Mouse (Mus musculus): ENCODE results near the gene Lpcat3. TPM values are rescaled to one million over a fixed set of nuclear protein-coding genes. Genes with fewer than 3 reads are reported as not detected.
A peak's percentile ranks its signal among the peaks of the same experiment; 100 is the strongest.

The Lpcat3 gene
- polyA plus RNA-seq, 1 experiment = 119 TPM

DNA sequence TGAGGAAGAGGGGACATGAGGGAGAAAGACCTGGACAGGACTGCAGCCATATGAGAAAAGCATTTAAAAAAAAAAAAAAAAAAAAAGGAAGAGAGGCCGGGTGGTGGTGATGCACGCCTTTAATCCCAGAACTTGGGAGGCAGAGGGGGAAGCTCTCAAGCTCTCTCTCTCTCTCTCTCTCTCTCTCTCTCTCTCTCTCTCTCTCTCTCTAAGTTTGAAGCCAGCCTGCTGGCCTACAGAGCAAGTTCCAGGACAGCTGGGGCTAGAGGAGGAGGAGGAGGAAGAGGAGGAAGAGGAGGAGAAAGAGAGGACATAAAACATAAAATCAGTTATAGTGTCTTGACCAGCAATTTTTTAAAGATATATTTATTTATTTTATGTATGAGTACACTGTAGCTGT lies 4.8 kb upstream of the Lpcat3 start:
- TF ChIP-seq GATA1 (IDR thresholded peaks at IDR 0.05; ENCODE audit: borderline replicate concordance, low read length) (no peak), FLI1 (IDR thresholded peaks at IDR 0.05; ENCODE audit: low read length) (no peak)
- Histone ChIP-seq H3K36me3 (replicated peaks; ENCODE audit: low read length) (no peaks in the 10 kb centered on the region), H3K4me1 (peaks cover 23% of the 10 kb centered on the region), H3K4me3 (replicated peaks) (no peak overlapping the region), H3K27me3 (replicated peaks) (no peaks in the 10 kb centered on the region), H3K9me3 (peaks cover 8% of the 10 kb centered on the region; the same call in 1 of the 2 replicates)

DNA sequence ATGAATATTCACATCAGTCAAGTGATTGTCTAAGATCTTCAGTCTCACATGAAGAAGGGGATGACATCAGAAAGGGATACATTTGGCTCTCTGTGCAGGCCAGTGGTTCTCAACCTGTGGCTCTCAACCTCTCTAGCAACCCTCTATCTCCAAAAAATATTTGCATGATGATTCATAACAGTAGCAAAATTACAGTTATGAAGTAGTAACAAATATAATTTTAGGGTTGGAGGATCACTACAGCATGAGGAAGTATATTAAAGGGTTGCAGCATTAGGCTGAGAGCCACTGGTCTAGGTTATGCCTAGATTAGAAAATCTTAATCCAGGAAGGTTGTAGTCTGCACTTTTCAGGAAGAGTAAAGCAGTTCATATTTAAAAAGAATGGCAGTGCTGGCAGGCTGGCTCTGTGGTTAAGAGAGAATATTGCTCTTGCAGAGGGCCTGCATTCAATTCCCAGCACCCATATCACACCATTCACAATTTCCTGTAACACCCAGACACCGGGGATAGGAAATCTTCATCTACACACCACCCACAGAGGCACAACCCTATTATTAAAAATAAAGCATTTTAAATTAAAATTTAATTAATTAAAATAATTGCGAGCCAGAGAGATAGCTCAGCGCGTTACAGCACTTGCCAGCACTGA lies 1.5 kb upstream of the Lpcat3 start:
- Histone ChIP-seq H3K27me3 (replicated peaks) (no peaks in the 10 kb centered on the region), H3K4me1 (peaks cover 43% of the 10 kb centered on the region), H3K4me3 (replicated peaks) (peak overlapping the region; percentile 42), H3K9me3 (no peaks in the 10 kb centered on the region), H3K36me3 (replicated peaks; ENCODE audit: low read length) (peaks cover 17% of the 10 kb centered on the region)
- TF ChIP-seq GATA1 (IDR thresholded peaks at IDR 0.05; ENCODE audit: borderline replicate concordance, low read length) (no peak), FLI1 (IDR thresholded peaks at IDR 0.05; ENCODE audit: low read length) (no peak)

DNA sequence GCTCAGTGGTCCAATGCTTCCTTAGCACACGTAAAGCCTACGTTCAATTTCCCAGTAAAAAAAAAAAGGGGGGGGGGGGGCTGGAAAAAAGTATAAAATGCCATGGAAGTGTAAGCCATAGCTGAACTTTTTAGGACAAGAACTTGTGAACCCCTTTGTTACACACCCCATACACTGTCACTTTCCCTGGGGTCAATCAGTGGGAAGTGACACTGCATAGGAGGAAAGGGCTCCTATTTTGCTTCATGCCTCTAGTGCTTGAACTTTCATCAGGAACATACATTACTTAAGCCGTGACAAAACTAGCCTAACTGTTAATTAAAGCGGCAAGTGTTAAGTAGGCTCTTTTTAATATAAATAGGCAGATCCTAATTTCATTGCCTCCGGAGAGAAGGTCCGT lies 832 bp upstream of the Lpcat3 start:
- H3K4me1 ChIP-seq = peaks cover 46% of the 10 kb centered on the region
- TF ChIP-seq FLI1 (IDR thresholded peaks at IDR 0.05; ENCODE audit: low read length) (no peak), GATA1 (IDR thresholded peaks at IDR 0.05; ENCODE audit: borderline replicate concordance, low read length) (no peak)
- H3K4me3 ChIP-seq (replicated peaks) = peak overlapping the region; percentile 99

DNA sequence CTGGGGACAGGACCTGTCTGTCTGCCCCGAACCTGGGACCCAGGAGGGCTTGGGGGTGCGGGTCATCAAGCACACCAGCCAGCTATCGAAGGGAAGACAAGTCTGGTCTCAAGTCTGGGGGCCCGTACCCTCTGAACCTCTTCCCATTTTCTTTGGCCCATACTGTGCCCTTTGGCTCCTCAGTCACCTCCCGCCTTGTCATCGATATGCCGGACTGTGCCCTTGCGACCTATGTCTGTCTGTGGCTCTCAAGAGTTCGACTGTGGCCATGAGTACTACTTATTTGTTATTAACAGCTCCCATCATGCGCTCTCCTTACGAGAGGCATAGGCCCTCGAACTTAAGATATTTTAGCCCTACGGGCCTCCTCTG lies 583 bp downstream of the Lpcat3 start:
- peak overlapping the region; percentile 99 for H3K4me3 ChIP-seq (replicated peaks)
- TF ChIP-seq GATA1 (IDR thresholded peaks at IDR 0.05; ENCODE audit: borderline replicate concordance, low read length) (no peak), FLI1 (IDR thresholded peaks at IDR 0.05; ENCODE audit: low read length) (no peak)
- no peaks in the 10 kb centered on the region for H3K9me3 ChIP-seq
- H3K4me1 ChIP-seq = peaks cover 57% of the 10 kb centered on the region
- H3K27me3 ChIP-seq (replicated peaks) = no peaks in the 10 kb centered on the region
- peaks cover 36% of the 10 kb centered on the region for H3K36me3 ChIP-seq (replicated peaks; ENCODE audit: low read length)

More for the DNA sequence above, 832 bp upstream of the Lpcat3 start:
- peaks cover 24% of the 10 kb centered on the region for H3K36me3 ChIP-seq (replicated peaks; ENCODE audit: low read length)
- H3K9me3 ChIP-seq = no peaks in the 10 kb centered on the region
- no peaks in the 10 kb centered on the region for H3K27me3 ChIP-seq (replicated peaks)

DNA sequence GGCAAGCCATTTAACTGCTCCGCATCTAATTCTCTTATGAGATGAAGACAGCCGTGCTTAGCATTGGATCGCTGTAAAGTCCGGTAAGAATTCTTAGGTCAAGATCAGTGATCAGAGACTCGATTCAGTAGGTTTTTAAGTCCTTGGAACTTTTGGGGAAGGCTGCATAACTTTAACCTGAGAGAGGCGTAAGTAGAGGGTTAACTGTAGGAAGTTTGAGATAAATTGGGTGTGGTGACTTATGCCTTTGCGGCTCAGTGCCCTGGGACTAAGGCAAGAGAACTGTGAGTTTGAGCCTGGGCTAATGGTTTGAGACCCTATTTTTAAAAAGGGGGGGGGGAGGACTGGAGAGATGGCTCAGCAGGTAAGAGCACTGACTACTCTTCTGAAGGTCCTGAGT lies 1.4 kb downstream of the Lpcat3 start:
- TF ChIP-seq GATA1 (IDR thresholded peaks at IDR 0.05; ENCODE audit: borderline replicate concordance, low read length) (no peak), FLI1 (IDR thresholded peaks at IDR 0.05; ENCODE audit: low read length) (no peak)
- no peaks in the 10 kb centered on the region for H3K27me3 ChIP-seq (replicated peaks)
- peak overlapping the region; percentile 99 for H3K4me3 ChIP-seq (replicated peaks)
- H3K4me1 ChIP-seq = peaks cover 66% of the 10 kb centered on the region
- peaks cover 43% of the 10 kb centered on the region for H3K36me3 ChIP-seq (replicated peaks; ENCODE audit: low read length)
- no peaks in the 10 kb centered on the region for H3K9me3 ChIP-seq

DNA sequence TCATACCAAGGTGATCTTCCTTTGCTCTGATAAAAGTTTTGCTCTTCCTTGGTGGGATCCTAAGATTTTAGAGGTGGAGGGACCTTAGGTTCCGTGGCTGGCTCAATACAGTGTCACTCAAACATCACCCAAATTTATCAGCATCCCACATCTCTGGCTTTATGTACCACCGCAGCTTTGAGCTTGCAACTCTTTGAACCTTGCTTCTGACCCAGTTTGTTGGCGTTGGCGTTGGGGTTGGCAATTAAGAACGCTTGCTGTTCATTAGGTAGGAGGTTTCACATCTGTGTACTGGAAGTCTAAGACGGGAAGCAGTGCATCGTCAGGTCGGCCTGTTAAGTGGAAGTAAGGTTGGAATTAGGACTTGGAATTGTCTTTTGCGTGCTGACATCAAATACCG lies 2.2 kb downstream of the Lpcat3 start:
- Histone ChIP-seq H3K27me3 (replicated peaks) (no peaks in the 10 kb centered on the region), H3K36me3 (replicated peaks; ENCODE audit: low read length) (peaks cover 49% of the 10 kb centered on the region), H3K4me1 (peaks cover 69% of the 10 kb centered on the region), H3K9me3 (no peaks in the 10 kb centered on the region), H3K4me3 (replicated peaks) (no peak overlapping the region)
- TF ChIP-seq FLI1 (IDR thresholded peaks at IDR 0.05; ENCODE audit: low read length) (no peak), GATA1 (IDR thresholded peaks at IDR 0.05; ENCODE audit: borderline replicate concordance, low read length) (no peak)

DNA sequence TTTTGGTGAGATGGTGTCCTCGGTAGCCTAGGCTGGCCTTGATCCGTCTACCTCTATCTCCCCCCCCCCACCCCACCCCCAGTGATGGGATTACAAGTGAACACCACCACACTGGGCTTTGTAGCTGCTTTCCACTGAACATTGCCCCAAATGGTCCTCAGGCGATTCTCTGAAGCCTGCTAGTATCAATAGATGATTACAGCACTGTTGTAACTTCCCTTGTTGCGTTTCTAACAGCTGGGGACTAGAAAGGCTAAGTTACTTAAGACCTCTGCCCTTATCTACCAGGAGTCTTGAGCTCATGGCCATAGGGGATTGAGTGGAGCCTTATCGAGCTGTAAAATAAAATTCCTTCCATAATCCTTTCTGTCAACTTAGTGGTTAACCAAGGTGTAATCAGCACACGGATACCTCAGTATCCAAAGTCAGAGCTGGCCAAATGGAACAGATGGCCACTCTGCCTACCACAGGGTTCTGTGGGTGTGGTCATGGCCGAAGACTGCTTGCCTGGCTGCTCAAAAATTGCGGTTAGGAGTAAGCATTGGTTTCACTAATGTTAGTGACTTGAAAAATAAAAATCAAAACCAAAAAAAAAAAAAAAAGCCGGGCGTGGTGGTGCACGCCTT lies 6.5 kb downstream of the Lpcat3 start:
- H3K27me3 ChIP-seq (replicated peaks) = no peaks in the 10 kb centered on the region
- peaks cover 70% of the 10 kb centered on the region for H3K4me1 ChIP-seq
- H3K4me3 ChIP-seq (replicated peaks) = no peak overlapping the region
- TF ChIP-seq FLI1 (IDR thresholded peaks at IDR 0.05; ENCODE audit: low read length) (no peak), GATA1 (IDR thresholded peaks at IDR 0.05; ENCODE audit: borderline replicate concordance, low read length) (no peak)
- H3K36me3 ChIP-seq (replicated peaks; ENCODE audit: low read length) = peaks cover 90% of the 10 kb centered on the region
- H3K9me3 ChIP-seq = peaks cover 8% of the 10 kb centered on the region; the same call in 1 of the 2 replicates

DNA sequence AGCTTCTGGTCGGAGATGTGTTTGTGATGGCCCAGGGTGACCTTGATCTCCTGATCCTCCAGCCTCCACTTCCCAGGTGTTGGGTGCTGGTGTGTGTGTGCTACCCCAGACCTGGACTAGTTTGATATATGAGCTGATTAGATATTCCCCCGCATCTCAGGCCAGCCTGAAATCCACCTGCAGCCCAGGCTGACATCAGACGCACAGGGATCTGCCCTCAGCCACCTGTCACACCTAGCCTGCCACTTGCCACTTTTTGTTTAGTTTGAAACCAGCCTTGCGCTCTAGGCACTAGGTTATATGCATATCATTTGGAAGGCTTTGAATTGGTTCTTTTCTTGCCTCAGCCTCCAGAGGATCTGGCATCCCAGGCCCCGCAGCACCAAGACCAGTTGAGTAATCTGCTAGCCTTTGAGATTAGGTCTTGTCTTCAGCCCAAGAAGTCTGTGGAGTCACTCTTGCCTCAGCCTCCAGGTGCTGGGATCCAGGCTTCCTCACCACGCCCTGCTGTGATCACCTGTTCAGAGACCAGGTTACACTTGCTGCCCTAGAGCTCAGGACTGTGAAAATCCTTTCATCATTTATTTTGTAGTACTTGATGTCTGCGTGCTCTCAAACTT lies 7.6 kb downstream of the Lpcat3 start:
- peaks cover 12% of the 10 kb centered on the region; the same call in 1 of the 2 replicates for H3K9me3 ChIP-seq
- peaks cover 94% of the 10 kb centered on the region for H3K36me3 ChIP-seq (replicated peaks; ENCODE audit: low read length)
- H3K27me3 ChIP-seq (replicated peaks) = no peaks in the 10 kb centered on the region
- TF ChIP-seq FLI1 (IDR thresholded peaks at IDR 0.05; ENCODE audit: low read length) (no peak), GATA1 (IDR thresholded peaks at IDR 0.05; ENCODE audit: borderline replicate concordance, low read length) (no peak)
- no peak overlapping the region for H3K4me3 ChIP-seq (replicated peaks)
- peaks cover 62% of the 10 kb centered on the region for H3K4me1 ChIP-seq

DNA sequence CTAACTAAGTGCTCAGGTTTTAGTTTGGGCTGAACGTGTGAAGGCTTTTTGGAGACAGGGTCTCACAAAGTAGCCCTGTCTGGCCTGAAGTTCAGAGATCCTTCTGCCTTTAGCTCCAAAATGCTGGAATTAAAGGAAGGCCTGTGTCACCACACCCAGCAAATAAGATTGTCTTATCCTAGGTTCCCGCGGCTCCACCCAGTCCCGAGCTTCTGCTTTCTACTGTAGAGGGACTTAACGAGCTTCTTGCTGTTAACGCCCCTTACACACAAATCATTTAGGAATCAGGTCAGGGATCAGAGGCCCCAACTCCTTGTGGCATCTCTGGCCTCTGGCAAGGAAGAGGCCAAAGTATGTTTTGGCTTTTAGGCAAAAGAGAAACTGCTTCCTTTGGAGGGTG lies 9.3 kb downstream of the Lpcat3 start:
- Histone ChIP-seq H3K4me3 (replicated peaks) (no peak overlapping the region), H3K36me3 (replicated peaks; ENCODE audit: low read length) (peaks cover 94% of the 10 kb centered on the region)

DNA sequence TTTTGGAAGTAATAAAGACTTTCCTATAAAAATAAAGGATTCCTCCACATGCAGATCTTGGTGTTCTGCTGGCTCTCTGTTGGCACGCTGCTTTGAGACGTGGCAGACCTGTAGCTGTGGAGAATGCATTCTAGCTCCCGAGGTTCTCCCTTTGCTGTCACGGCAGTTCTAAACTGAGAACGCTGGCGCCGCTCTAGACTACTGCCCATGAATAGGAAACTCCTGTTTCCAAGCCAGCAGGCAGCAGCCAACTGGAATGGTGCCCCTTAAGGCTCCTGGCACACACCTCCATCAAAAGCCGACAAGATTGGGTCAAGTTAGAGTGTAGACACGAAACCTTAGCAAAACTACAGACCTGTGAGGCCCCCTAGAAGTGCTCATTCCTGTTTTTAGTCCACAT lies 10.8 kb downstream of the Lpcat3 start:
- TF ChIP-seq GATA1 (IDR thresholded peaks at IDR 0.05; ENCODE audit: borderline replicate concordance, low read length) (no peak), FLI1 (IDR thresholded peaks at IDR 0.05; ENCODE audit: low read length) (no peak)
- H3K4me1 ChIP-seq = peaks cover 36% of the 10 kb centered on the region
- no peaks in the 10 kb centered on the region for H3K27me3 ChIP-seq (replicated peaks)
- no peak overlapping the region for H3K4me3 ChIP-seq (replicated peaks)
- peaks cover 93% of the 10 kb centered on the region for H3K36me3 ChIP-seq (replicated peaks; ENCODE audit: low read length)
- peaks cover 12% of the 10 kb centered on the region; the same call in 1 of the 2 replicates for H3K9me3 ChIP-seq

More for the DNA sequence above, 9.3 kb downstream of the Lpcat3 start:
- H3K27me3 ChIP-seq (replicated peaks) = no peaks in the 10 kb centered on the region
- TF ChIP-seq GATA1 (IDR thresholded peaks at IDR 0.05; ENCODE audit: borderline replicate concordance, low read length) (no peak), FLI1 (IDR thresholded peaks at IDR 0.05; ENCODE audit: low read length) (no peak)
- H3K9me3 ChIP-seq = peaks cover 12% of the 10 kb centered on the region; the same call in 1 of the 2 replicates
- H3K4me1 ChIP-seq = peaks cover 48% of the 10 kb centered on the region
